Comparison of ENCODE assay signal across 9 mouse cellular contexts in the genomic region with DNA sequence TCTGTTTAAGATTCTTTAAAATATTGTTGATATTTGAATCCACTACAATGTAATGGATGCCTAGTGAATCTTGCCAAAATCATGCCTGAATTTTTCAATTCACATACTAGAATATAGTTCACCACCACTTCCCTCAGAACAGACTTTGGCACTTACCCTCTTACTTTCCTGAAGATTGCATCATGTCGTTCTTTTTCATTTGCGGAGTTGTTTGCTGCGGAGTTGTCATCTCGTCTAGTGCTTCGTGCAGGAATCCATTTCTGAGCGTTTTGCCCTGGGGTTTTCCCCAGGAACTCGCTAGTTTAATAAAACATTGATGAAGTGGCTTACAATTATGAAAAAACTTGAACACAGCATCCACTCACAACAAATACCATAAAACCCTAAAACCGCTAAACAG. TPM values are rescaled to one million over a fixed set of nuclear protein-coding genes. Genes with fewer than 3 reads are reported as not detected.
A peak's percentile ranks its signal among the peaks of the same experiment; 100 is the strongest.
DNase-seq lines count a peak whose midpoint lies in the region; ATAC-seq and TF ChIP-seq lines count a peak whose summit lies in the region.
"Had no signal": no experiment of that assay in that cellular context is flagged by ENCODE, and none has a peak within 500 bp of the region (broad histone marks: within the 10 kb centered on the region; RNA-seq: fewer than 3 reads in every experiment).

No protein-coding gene starts in this region.

- ATAC-seq in lung, embryonic 14.5 days (ENCODE audit: insufficient read depth): no peak
- ATAC-seq in midbrain, embryonic 15.5 days (replicated peaks): no peak

- H3K9me3 ChIP-seq in lung, embryonic 14.5 days (ENCODE audit: low read depth, low read length): no peaks in the 10 kb centered on the region
- no peaks in the 10 kb centered on the region for H3K9me3 ChIP-seq in embryonic facial prominence, embryonic 10.5 days
- no peaks in the 10 kb centered on the region for H3K9me3 ChIP-seq in midbrain, embryonic 15.5 days

- H3K4me1 ChIP-seq in lung, embryonic 14.5 days (ENCODE audit: insufficient read depth): peaks cover 7% of the 10 kb centered on the region; the same call in 1 of the 2 replicates
- peaks cover 23% of the 10 kb centered on the region for H3K4me1 ChIP-seq in embryonic facial prominence, embryonic 10.5 days
- peaks cover 33% of the 10 kb centered on the region for H3K4me1 ChIP-seq in midbrain, embryonic 15.5 days

- 82% methylated on average over 8 of the region's 8 CpGs for WGBS in lung, embryonic 14.5 days
- WGBS in embryonic facial prominence, embryonic 10.5 days: 89% methylated on average over 8 of the region's 8 CpGs
- 85% methylated on average over 8 of the region's 8 CpGs for WGBS in midbrain, embryonic 15.5 days

- H3K9ac ChIP-seq in lung, embryonic 14.5 days: no peak overlapping the region
- no peak overlapping the region for H3K9ac ChIP-seq in midbrain, embryonic 15.5 days

- peak overlapping the region; percentile 88; the same call in 1 of the 2 replicates for H3K4me2 ChIP-seq in lung, embryonic 14.5 days
- peak overlapping the region; percentile 58; the same call in 1 of the 2 replicates for H3K4me2 ChIP-seq in midbrain, embryonic 15.5 days

- H3K36me3 ChIP-seq in lung, embryonic 14.5 days (ENCODE audit: insufficient read depth): peaks cover 68% of the 10 kb centered on the region
- H3K36me3 ChIP-seq in embryonic facial prominence, embryonic 10.5 days (replicated peaks): peaks cover 66% of the 10 kb centered on the region
- H3K36me3 ChIP-seq in midbrain, embryonic 15.5 days (replicated peaks): peaks cover 54% of the 10 kb centered on the region

- no peaks in the 10 kb centered on the region for H3K27me3 ChIP-seq in lung, embryonic 14.5 days (ENCODE audit: insufficient read depth, low read length)
- no peaks in the 10 kb centered on the region for H3K27me3 ChIP-seq in embryonic facial prominence, embryonic 10.5 days (replicated peaks; ENCODE audit: low read depth, poor library complexity, severe bottlenecking)
- no peaks in the 10 kb centered on the region for H3K27me3 ChIP-seq in midbrain, embryonic 15.5 days (replicated peaks)

- H3K27ac ChIP-seq in lung, embryonic 14.5 days (ENCODE audit: low read depth): no peak overlapping the region
- H3K27ac ChIP-seq in embryonic facial prominence, embryonic 10.5 days (replicated peaks): no peak overlapping the region
- H3K27ac ChIP-seq in midbrain, embryonic 15.5 days: no peak overlapping the region

- DNase-seq in lung, embryonic 14.5 days: no peak
- no peak for DNase-seq in lung, postnatal 14 days
- no peak for DNase-seq in embryonic facial prominence, embryonic 10.5 days (ENCODE audit: low spot score)
- peak; percentile 24 for DNase-seq in induced T-regulatory cell, adult 2 months (ENCODE audit: low read depth)
- no peak for DNase-seq in cerebellum, postnatal 36 days
- no peak for DNase-seq in kidney, postnatal 10 days
- DNase-seq in frontal cortex, postnatal 14 days (ENCODE audit: low spot score in 2 of 2): no peak
- DNase-seq: cerebellum, adult 9-10 months had no signal

- H3K4me3 ChIP-seq in lung, embryonic 14.5 days (ENCODE audit: low read depth, low read length): peak overlapping the region; percentile 91; the same call in 1 of the 2 replicates
- H3K4me3 ChIP-seq in embryonic facial prominence, embryonic 10.5 days: peak overlapping the region; percentile 91
- peak overlapping the region; percentile 97; the same call in 1 of the 2 replicates for H3K4me3 ChIP-seq in midbrain, embryonic 15.5 days

- no peak for TF ChIP-seq CTCF in lung, embryonic 14.5 days (IDR thresholded peaks at IDR 0.05; ENCODE audit: low read depth)

RNA-seq across cellular contexts. Expression of a gene that starts 2.8 kb away (rescaled TPM):
- 1,010 and 1,058 TPM in 2 replicates for polyA plus RNA-seq in lung, embryonic 14.5 days (2014; fragmentation: Nextera tagmentation; extraction: Ambion mirVana)
- polyA plus RNA-seq in embryonic facial prominence, embryonic 10.5 days (2016; fragmentation: Nextera tagmentation; extraction: Ambion mirVana): 1,371 TPM in 2 replicates
- polyA plus RNA-seq in midbrain, embryonic 15.5 days (2015; fragmentation: Nextera tagmentation; extraction: Ambion mirVana): 1,075 and 1,130 TPM in 2 replicates

RNA-seq across cellular contexts. Expression of a gene that starts 51.3 kb away (rescaled TPM):
- polyA plus RNA-seq in lung, embryonic 14.5 days (2014; fragmentation: Nextera tagmentation; extraction: Ambion mirVana): 65.2 and 68.8 TPM in 2 replicates
- polyA plus RNA-seq in embryonic facial prominence, embryonic 10.5 days (2016; fragmentation: Nextera tagmentation; extraction: Ambion mirVana): 86.4 and 87.5 TPM in 2 replicates
- 86.0 and 91.8 TPM in 2 replicates for polyA plus RNA-seq in midbrain, embryonic 15.5 days (2015; fragmentation: Nextera tagmentation; extraction: Ambion mirVana)
